Mouse (Mus musculus): ENCODE measurements around the gene Gm29797.

The Gm29797 gene

GRCm38 (mm10) chr2:181673501-181673900 is 16.7 kb downstream of the Gm29797 start:
- DNase-seq (ENCODE audit: low spot score) = no peak

GRCm38 (mm10) chr2:181674934-181675333 is 18.1 kb downstream of the Gm29797 start:
- no peak for DNase-seq (ENCODE audit: low spot score)

- no peak for DNase-seq (ENCODE audit: low spot score)
Observed at GRCm38 (mm10) chr2:181675454-181675853, 18.6 kb downstream of the Gm29797 start.

- no peak for DNase-seq (ENCODE audit: low spot score)
Observed at GRCm38 (mm10) chr2:181676424-181676823, 19.6 kb downstream of the Gm29797 start.

- no peak for DNase-seq (ENCODE audit: low spot score)
Observed at GRCm38 (mm10) chr2:181677096-181677754, 20.4 kb downstream of the Gm29797 start.

GRCm38 (mm10) chr2:181677755-181678098 is 20.9 kb downstream of the Gm29797 start:
- no peak for DNase-seq (ENCODE audit: low spot score)

GRCm38 (mm10) chr2:181678780-181679179 is 21.9 kb downstream of the Gm29797 start:
- no peak for DNase-seq (ENCODE audit: low spot score)

- no peak for DNase-seq (ENCODE audit: low spot score)
Observed at GRCm38 (mm10) chr2:181679951-181680715, 23.3 kb downstream of the Gm29797 start, which contains the start of gene Tcea2. TSS of gene Tcea2 (plus strand) at chr2:181680310.

GRCm38 (mm10) chr2:181680716-181681117 is 23.9 kb downstream of the Gm29797 start:
- DNase-seq (ENCODE audit: low spot score) = no peak

- no peak for DNase-seq (ENCODE audit: low spot score)
Observed at GRCm38 (mm10) chr2:181681978-181682377, 25.1 kb downstream of the Gm29797 start.

GRCm38 (mm10) chr2:181683381-181683780 is 26.5 kb downstream of the Gm29797 start:
- no peak for DNase-seq (ENCODE audit: low spot score)

GRCm38 (mm10) chr2:181684713-181685112 is 27.9 kb downstream of the Gm29797 start:
- no peak for DNase-seq (ENCODE audit: low spot score)

GRCm38 (mm10) chr2:181685686-181686085 is 28.9 kb downstream of the Gm29797 start:
- no peak for DNase-seq (ENCODE audit: low spot score)

GRCm38 (mm10) chr2:181687586-181687985 is 30.8 kb downstream of the Gm29797 start:
- no peak for DNase-seq (ENCODE audit: low spot score)

- DNase-seq (ENCODE audit: low spot score) = no peak
Observed at GRCm38 (mm10) chr2:181689466-181690160, 32.8 kb downstream of the Gm29797 start.

- DNase-seq (ENCODE audit: low spot score) = no peak
Observed at GRCm38 (mm10) chr2:181691083-181691482, 34.2 kb downstream of the Gm29797 start.

- DNase-seq (ENCODE audit: low spot score) = no peak
Observed at GRCm38 (mm10) chr2:181691571-181691970, 34.7 kb downstream of the Gm29797 start.

GRCm38 (mm10) chr2:181692304-181692703 is 35.5 kb downstream of the Gm29797 start:
- DNase-seq (ENCODE audit: low spot score) = no peak

GRCm38 (mm10) chr2:181693339-181694280 is 36.8 kb downstream of the Gm29797 start, which contains the start of gene Rgs19:
TSS of gene Rgs19 (minus strand) at chr2:181693977.
- no peak for DNase-seq (ENCODE audit: low spot score)

- DNase-seq (ENCODE audit: low spot score) = no peak
Observed at GRCm38 (mm10) chr2:181694581-181694980, 37.7 kb downstream of the Gm29797 start.

GRCm38 (mm10) chr2:181695776-181696175 is 38.9 kb downstream of the Gm29797 start:
- DNase-seq (ENCODE audit: low spot score) = no peak

All from urinary bladder, postnatal 10 days (tissue).